Mouse (Mus musculus): ENCODE measurements around the gene Mki67. TPM values are rescaled to one million over a fixed set of nuclear protein-coding genes. Genes with fewer than 3 reads are reported as not detected.

Gene Mki67
- total and polyA plus RNA-seq, 3 experiments: 57.8 to 102 (median 73.1) TPM

GRCm38 (mm10) chr7:135746528-135746927 is 30.4 kb upstream of the Mki67 start:
- Histone ChIP-seq H3K4me1 (ENCODE audit: control insufficient read depth in 1 of 2, insufficient read depth in 2 of 2) (no peaks in the 10 kb centered on the region), H3K4me2 (ENCODE audit: insufficient read depth, low read depth, poor library complexity, severe bottlenecking) (no peak overlapping the region), H3K9ac (ENCODE audit: insufficient read depth, low read depth) (no peak overlapping the region), H3K27me3 (replicated peaks) (peaks cover 89% of the 10 kb centered on the region), H3K79me2 (replicated peaks; ENCODE audit: control insufficient read depth, extremely low read depth, insufficient read depth, poor library complexity, severe bottlenecking) (no peaks in the 10 kb centered on the region), H3K27ac (ENCODE audit: insufficient read depth, low read depth) (no peak overlapping the region), H3K36me3 (replicated peaks in 1 of 2; ENCODE audit: control insufficient read depth in 1 of 2, insufficient read depth in 1 of 2, low read length in 1 of 2) (no peaks in the 10 kb centered on the region), H3K4me3 (replicated peaks in 1 of 3; ENCODE audit: low read depth in 2 of 3, low read length in 2 of 3, poor library complexity in 1 of 3) (no peak overlapping the region), H3K9me3 (replicated peaks; ENCODE audit: low read length) (peaks cover 11% of the 10 kb centered on the region)
- no peak for DNase-seq (ENCODE audit: extremely low read depth)
- dilution Hi-C loops (cut with MboI; ENCODE audit: extremely low pct_ligation_motif_present, extremely low pct_unique_long_range_greater_than_20kb, low sequenced_read_pairs) (no loop called here), in situ Hi-C loops (cut with MboI; ENCODE audit: low pct_ligation_motif_present, low pct_unique_long_range_greater_than_20kb, low sequenced_read_pairs) (loop anchor here (25.0 kb wide), 1 partner anchor 259 kb away; no protein-coding TSS in a partner anchor)
- no peak for TF ChIP-seq TBP (conservative IDR thresholded peaks at IDR 0.05; ENCODE audit: low read depth, low read length)
- TF ChIP-seq CTCF (conservative IDR thresholded peaks at IDR 0.05 in 1 of 2, IDR thresholded peaks at IDR 0.05 in 1 of 2; ENCODE audit: low read depth in 2 of 2, low read length in 2 of 2): no peak
- no peak for TF ChIP-seq CHD1 (IDR thresholded peaks at IDR 0.05; ENCODE audit: low read depth, low read length)
- no peak for TF ChIP-seq USF1 (IDR thresholded peaks at IDR 0.05; ENCODE audit: low read depth, low read length)
- no peak for TF ChIP-seq EP300 (IDR thresholded peaks at IDR 0.05; ENCODE audit: low read length)
- TF ChIP-seq HCFC1 (IDR thresholded peaks at IDR 0.05; ENCODE audit: low read depth, low read length): no peak
- no peak for TF ChIP-seq SMC3 (IDR thresholded peaks at IDR 0.05; ENCODE audit: low read depth, low read length)
- no peak for TF ChIP-seq USF2 (conservative IDR thresholded peaks at IDR 0.05; ENCODE audit: low read depth, low read length)
- no peak for TF ChIP-seq MYC (IDR thresholded peaks at IDR 0.05; ENCODE audit: low read depth, low read length)
- TF ChIP-seq UBTF (IDR thresholded peaks at IDR 0.05; ENCODE audit: low read depth, low read length): no peak
- no peak for TF ChIP-seq ZNF384 (IDR thresholded peaks at IDR 0.05; ENCODE audit: low read depth, low read length)
- TF ChIP-seq CHD2 (IDR thresholded peaks at IDR 0.05; ENCODE audit: low read length): no peak
- no peak for TF ChIP-seq POLR2A (IDR thresholded peaks at IDR 0.05; ENCODE audit: low read depth, low read length)
- TF ChIP-seq POLR2AphosphoS2 (IDR thresholded peaks at IDR 0.05; ENCODE audit: low read depth, low read length): no peak
- TF ChIP-seq RAD21 (IDR thresholded peaks at IDR 0.05; ENCODE audit: low read depth, low read length): no peak
- TF ChIP-seq BHLHE40 (IDR thresholded peaks at IDR 0.05; ENCODE audit: low read depth, low read length): no peak
- TF ChIP-seq IRF4 (IDR thresholded peaks at IDR 0.05; ENCODE audit: low read depth, low read length): no peak
- no peak for TF ChIP-seq TCF12 (IDR thresholded peaks at IDR 0.05; ENCODE audit: low read depth, low read length)
- TF ChIP-seq ETS1 (conservative IDR thresholded peaks at IDR 0.05; ENCODE audit: low read depth, low read length): no peak

- no peak overlapping the region for H3K4me3 ChIP-seq (replicated peaks in 1 of 3; ENCODE audit: low read depth in 2 of 3, low read length in 2 of 3, poor library complexity in 1 of 3)
- TF ChIP-seq MYC (IDR thresholded peaks at IDR 0.05; ENCODE audit: low read depth, low read length): no peak
- TF ChIP-seq MAZ (IDR thresholded peaks at IDR 0.05; ENCODE audit: low read depth, low read length): no peak
- no peak for TF ChIP-seq USF2 (conservative IDR thresholded peaks at IDR 0.05; ENCODE audit: low read depth, low read length)
- TF ChIP-seq MAFK (IDR thresholded peaks at IDR 0.05; ENCODE audit: insufficient replicate concordance, low read length): no peak
- TF ChIP-seq UBTF (IDR thresholded peaks at IDR 0.05; ENCODE audit: low read depth, low read length): no peak
- in situ Hi-C loops (cut with MboI; ENCODE audit: low pct_ligation_motif_present, low pct_unique_long_range_greater_than_20kb, low sequenced_read_pairs): loop anchor here (25.0 kb wide), 1 partner anchor 258 kb away; no protein-coding TSS in a partner anchor
Observed at GRCm38 (mm10) chr7:135745091-135745490, 28.9 kb upstream of the Mki67 start.

More at GRCm38 (mm10) chr7:135745091-135745490, 28.9 kb upstream of the Mki67 start:
- Histone ChIP-seq H3K27ac (ENCODE audit: insufficient read depth, low read depth) (no peak overlapping the region), H3K9me3 (replicated peaks; ENCODE audit: low read length) (peaks cover 12% of the 10 kb centered on the region), H3K9ac (ENCODE audit: insufficient read depth, low read depth) (no peak overlapping the region), H3K4me2 (ENCODE audit: insufficient read depth, low read depth, poor library complexity, severe bottlenecking) (no peak overlapping the region), H3K79me2 (replicated peaks; ENCODE audit: control insufficient read depth, extremely low read depth, insufficient read depth, poor library complexity, severe bottlenecking) (no peaks in the 10 kb centered on the region), H3K4me1 (ENCODE audit: control insufficient read depth in 1 of 2, insufficient read depth in 2 of 2) (no peaks in the 10 kb centered on the region), H3K36me3 (replicated peaks in 1 of 2; ENCODE audit: control insufficient read depth in 1 of 2, insufficient read depth in 1 of 2, low read length in 1 of 2) (no peaks in the 10 kb centered on the region), H3K27me3 (replicated peaks) (peaks cover 89% of the 10 kb centered on the region)
- dilution Hi-C loops (cut with MboI; ENCODE audit: extremely low pct_ligation_motif_present, extremely low pct_unique_long_range_greater_than_20kb, low sequenced_read_pairs): no loop called here
- no peak for DNase-seq (ENCODE audit: extremely low read depth)

Data from CH12.LX (cell line).